Mouse (Mus musculus) erythroblast, adult 5-6 weeks (primary cell): ENCODE measurements around the gene Ovol2. TPM values are rescaled to one million over a fixed set of nuclear protein-coding genes. Genes with fewer than 3 reads are reported as not detected.
"Not testable (repeated sequence)": the region's sequence is repeated elsewhere in the genome, so short reads cannot be mapped to it uniquely, and the experiment has no call there.

ENCODE experiments used
- ATAC-seq: replicated peaks from 2 replicates; pipeline ENCODE4 v1.8.0; 2016; ENCODE audit warnings: moderate number of reproducible peaks, mild to moderate bottlenecking, moderate TSS enrichment, inconsistent platforms; ENCODE audit not compliant: poor library complexity, low FRiP score, severe bottlenecking
- total RNA-seq, 2 experiments: library from RNA; stranded (forward) in 1 of 2; stranded (reverse) in 1 of 2; fragments of 150-400 nt in 1 of 2; fragments of 200-764, 138-1000 nt in 1 of 2; gene quantifications; 2 replicates each; pipeline versions ENCODE4 v1.2.3 to v1.2.4; 2015 to 2017; ENCODE audit warnings: low replicate concordance in 2 of 2

The Ovol2 gene
- total RNA-seq (2015; ENCODE audit: low replicate concordance), result not detected in 2 replicates
- total RNA-seq (2017; ENCODE audit: low replicate concordance), result not detected in 2 replicates

DNA sequence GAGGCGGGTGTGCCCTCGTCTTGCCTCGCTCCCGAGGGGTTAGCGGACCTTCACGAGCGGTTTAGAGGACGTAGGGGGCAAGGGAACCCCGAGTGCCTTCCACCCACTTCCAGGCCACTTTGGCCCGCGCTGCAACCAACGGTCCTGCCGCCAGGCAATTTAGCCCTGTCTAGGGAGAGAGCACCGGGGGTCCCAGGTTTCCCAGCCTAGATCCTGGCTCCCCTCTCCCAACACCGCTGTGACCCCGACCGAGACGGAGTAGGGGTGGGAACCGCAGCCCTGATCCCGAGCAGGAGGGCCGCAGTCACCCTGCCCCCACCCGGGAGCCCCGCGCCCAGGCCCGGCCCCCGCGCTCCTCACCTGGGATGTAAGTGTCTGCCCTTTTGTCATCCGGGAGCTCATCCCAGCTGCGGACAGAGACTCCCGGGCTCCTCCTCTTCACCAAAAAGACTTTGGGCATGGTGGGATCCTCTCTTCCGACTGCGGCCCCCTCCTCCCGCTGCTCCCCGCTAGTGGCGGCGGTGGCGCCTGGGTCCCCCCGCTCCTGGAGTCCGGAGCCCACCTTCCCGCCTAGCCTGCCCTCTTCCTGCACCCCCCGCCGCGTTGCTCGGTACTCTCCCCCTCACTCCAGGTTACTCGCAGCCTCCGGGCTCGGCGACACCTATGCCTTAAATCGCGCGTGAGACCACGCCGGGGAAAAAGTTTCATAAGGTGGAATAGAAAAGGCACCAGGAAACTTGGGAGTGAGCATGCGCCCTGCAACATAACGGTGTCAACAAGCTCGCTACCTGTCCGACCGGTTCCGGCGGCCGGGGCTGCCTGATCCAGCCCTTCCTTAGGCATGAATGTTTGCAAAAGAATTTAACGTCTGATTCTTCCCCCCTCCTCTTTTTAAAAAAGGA is at the start of gene Ovol2:
Gene Ovol2 (minus strand): TSS at position 746 of the 902 bp plus-strand sequence.
- ATAC-seq, result no peak

DNA sequence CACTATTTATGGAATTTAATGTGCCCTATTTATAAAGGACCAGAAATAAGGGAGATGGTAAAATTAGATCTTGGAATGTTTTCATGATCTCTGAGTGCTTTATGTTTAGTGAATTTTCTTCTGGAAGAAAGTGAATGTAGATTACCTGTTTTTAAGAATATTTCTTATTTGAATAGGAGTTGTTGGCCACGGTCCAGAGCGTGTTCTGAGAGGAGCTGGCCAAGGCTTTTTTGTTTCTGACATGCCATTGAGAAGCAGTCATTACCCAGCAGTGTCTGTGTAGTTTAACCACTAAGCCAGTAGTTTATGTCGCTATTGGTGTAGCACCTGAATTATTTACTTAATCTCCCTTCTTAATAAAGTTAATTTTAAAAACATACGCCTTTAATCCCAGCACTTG is 49.8 kb upstream of the Ovol2 start:
- ATAC-seq, result no peak

DNA sequence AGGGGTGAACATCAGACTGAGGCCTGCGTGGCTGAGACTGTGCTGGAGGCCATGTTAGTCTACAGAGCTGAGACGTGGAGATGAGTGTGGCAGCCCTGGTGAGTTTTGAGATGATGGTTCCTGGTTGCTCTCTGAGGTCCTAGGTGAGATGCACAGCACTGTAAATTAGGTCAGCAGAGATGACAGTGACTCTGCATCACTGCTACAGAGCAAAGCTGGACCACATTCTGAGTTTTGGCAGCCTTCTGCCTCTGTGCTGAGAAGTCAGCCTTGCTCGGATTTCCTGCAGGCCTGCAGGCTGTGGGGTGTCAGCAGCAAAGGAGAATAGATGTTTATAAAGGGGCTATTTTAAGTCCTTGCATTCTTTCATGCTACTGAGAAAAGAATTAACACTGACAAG is 49.3 kb upstream of the Ovol2 start:
- ATAC-seq, result no peak

DNA sequence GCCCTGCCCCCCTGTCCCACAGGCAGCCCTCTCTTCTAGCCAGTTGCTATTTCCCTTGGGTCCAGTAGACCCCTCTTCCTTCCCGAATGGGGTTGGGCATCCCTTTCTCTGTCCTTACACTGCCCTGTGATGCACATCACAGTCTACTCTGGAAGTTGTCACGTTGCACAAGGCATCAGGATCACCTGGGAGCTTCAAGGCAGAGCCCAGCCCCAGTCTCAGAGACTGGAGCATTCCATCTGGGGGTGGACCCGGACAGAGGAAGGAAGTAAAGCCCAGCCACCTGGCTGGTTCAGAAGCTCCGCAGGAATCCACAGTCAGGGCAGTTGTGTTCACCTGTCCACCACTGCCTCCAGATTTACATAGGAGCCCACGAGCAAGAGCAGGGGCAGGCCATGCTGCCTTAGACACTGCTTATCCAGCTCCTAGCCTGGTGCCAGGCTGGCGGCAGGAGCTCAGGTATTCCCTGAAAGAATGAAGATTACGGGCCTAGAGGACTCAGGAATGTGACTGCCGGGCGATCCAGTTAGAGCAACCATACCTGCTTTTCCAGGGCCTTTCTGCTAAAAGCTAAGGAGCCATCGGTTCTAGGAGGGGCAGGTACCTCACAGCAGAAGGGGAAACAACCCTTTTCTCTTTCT is 43.2 kb upstream of the Ovol2 start:
- no peak for ATAC-seq

DNA sequence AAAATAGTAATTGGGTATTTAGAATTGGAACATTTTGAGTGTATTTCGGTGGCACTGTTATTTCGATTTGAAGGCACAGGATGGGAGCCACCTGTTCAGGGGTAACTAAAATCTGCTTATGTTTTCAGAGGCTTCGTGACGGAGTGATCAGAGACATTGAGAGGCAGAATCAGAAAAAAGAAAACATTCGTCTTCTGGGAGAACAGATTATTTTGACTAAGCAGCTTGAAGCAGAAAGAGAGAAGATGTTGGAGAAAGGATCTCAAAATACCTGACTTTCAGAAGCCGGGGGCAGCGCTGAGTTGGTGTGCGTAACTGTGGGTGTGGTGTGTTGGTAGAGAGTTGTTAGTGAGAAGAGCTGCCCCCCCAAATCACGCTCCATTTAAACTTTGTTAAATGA is 41.1 kb upstream of the Ovol2 start:
- ATAC-seq, result no peak

DNA sequence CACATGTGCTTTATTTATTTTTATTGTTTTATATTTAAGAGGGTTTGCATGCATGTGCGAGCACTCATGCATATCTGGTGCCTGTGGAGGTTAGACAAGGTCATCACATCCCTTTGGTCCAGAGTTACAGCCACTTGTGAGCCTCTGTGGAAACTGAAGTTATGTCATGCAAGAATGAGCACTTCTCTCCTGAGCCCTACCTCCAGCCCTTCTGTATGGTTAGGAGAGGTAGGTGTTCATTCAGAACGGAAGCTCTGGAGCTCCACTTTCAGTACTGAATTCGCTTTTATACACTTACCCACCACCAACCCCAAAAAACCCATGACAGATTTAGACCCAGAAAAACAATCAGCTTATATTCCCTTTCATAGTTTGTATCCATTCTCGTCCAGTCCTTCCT is 39.6 kb upstream of the Ovol2 start:
- ATAC-seq, result no peak

DNA sequence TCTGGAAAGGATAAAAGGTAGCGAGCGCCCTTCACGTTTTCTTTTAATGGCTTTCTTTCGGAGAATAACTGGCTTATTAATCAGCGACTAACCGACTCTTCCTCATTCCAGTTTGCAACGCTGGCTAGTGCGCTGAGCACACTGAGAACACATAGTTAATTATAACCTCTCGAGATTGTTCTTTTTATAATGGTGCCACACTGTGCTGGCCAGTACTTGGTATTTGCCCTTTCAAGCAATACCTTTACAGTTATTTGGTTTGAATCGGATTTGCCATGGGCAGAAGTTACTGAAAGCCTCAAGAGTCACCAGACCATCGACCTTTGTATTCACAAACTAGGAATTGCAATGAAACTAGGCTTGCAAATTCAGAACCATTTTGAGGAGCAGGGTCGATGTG is 37.6 kb upstream of the Ovol2 start:
- ATAC-seq, result peak; percentile 32; the same call in 1 of the 2 replicates

DNA sequence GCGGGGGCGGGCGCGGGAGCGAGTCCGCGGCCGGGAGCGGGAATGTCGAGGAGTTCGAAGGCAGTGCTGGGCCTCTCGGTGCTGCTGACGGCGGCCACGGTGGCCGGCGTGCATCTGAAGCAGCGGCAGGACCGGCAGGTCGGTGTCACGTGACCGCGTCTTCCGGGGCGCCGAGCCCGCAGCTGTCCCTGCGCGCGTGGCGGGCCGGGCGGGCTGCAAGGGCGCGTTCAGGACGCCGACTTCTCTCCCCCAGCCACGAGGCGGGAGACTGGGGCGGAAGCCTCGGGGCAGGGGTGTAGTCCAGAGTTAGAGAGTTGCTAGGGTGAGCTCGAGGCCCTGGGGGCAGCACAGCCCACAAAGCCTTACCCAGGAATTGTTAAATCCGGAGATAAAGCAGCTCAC is 37.1 kb upstream of the Ovol2 start:
- ATAC-seq, result peak; percentile 82

DNA sequence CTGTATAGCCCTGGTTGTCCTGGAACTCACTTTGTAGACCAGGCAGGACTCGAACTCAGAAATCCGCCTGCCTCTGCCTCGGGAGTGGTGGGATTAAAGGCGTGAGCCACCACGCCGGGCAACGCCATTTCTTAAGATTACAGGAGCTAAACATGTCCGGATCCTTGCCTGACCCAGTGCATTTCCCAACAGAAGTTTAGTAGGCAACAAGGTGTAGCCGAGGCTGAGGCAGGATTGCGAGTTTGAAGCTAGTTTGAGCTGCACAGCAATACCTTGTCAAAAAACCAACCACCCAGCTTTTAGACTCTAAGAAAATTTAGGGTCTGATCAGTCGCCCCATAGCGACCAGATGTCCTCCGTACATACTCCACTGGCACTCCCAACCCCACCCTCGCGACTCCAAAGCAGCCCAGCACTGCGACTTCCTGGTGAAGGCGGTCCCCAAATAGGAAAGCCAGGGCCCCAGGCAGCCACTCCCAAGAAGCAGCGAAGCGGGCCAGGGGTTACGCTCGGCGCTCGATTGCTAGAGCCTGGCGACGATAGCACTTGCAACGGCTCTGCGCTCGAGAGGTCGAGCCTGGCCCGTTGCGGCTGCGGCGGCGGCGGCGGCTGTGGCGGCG is 36.6 kb upstream of the Ovol2 start, which contains the start of the genes Kat14 and Pet117:
Gene Kat14 (plus strand): TSS at position 584 of the 620 bp plus-strand sequence.
Gene Pet117 (plus strand): TSS at position 597 of the 620 bp plus-strand sequence.
- peak; percentile 98 for ATAC-seq

DNA sequence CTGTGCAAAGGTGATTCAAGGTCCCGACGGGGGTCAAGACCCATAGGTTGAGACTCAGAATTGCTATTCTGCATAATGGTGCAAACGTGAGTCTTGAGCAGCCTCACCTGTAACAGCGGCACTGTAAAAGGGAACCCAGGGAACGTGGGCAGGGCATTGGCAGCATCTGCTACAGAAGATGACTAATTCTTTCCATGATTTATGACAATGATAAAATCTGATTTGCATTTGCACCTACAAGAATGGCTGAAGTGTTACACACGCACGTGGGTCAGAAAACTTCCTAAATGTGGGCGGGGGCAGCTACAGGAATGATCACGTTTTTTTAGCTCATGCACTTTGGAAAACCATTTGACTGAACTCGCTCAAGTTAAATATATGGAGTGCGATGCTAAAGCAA is 20.9 kb upstream of the Ovol2 start:
- ATAC-seq, result no peak

DNA sequence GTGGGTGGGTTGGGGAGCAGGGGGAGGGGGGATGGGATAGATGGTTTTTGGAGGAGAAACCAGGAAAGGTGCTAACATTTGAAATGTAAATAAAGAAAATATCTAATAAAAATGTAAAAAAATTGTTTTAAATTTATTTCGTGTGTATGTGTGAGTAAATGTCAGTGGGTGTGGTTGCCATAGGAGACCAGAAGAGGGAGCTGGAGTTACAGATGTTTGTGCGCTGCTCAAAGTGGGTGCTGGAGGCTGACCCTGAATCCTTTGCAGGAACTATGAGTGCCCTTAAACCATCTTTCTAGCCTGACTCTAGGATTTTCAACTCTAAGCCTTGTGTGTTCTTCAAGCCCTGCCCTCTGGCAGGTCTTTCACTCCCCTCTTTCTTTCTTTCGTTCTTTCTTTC is 16.6 kb upstream of the Ovol2 start:
- no peak for ATAC-seq

DNA sequence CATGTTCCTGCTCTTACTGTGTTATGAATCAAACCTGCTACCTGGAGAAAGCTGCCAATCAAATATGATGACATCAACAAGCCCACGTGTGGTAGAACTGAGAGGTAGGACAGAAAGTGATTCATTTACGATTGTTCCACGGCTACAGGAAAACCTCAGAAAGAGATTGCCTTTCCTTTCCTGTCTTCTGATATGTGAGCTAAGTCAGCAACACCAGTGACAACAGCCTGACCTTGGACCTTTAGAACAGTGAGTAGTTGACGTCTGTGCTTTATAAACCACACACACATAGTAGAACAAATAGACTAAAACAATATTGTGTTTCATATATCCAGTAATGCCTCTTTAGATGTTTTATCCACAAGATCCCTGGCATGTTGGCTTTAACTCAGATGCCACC is 11.2 kb upstream of the Ovol2 start:
- no peak for ATAC-seq

DNA sequence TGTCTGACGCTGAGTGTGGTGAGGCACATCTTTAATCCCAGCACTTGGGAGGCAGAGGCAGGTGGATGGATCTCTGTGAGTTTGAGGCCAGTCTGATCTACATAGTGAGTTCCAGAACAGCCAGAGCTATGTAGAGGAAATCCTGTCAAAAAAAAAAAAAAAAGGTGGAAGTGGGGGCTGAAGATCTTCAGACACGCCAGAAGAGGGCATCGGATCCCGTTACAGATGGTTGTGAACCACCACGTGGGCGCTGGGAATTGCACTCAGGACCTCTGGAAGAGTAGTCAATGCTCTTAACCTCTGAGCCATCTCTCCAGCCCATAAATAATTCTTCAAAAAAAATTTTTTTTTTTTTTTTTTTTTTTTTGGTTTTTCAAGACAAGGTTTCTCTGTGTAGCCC is 6.2 kb upstream of the Ovol2 start:
- ATAC-seq, result not testable (repeated sequence)

DNA sequence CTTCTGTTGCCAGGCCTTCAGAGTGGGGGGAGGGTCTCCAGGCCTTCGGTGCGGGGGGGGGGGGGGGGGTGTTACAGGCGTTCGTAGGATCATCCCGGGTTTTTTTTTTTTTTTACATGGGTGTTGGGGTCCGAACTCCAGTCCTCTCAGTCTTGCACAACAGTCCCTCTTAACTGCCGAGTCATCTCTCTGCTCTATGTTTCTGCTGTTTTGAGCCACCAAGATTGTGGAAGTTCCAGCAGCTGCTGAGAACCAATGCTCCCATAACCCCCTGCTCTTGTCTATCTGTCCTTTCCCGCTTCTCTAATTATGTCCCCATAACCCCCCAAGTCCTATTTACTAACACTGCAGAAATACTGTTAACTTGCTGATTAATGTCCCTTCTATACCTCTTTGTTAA is 5.8 kb upstream of the Ovol2 start:
- no peak for ATAC-seq

DNA sequence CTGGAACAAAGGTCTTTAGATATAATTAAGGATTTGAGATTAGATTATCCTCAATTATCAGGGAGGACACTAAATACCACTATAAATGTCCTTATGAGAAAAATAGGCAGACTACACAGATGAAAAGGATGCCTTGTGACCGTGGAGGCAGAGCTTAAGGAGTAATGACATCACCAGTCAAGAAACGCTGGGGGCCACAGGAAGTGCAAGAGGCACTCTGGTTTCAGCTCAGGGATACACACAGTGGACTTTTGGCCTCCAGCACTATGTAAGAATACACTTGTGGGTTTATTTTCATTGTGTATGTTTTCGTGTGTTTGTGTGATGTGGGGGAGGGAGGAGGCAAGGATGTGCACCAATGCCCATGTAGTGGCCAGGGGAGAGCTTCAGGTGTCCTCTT is 5.3 kb upstream of the Ovol2 start:
- ATAC-seq, result no peak

DNA sequence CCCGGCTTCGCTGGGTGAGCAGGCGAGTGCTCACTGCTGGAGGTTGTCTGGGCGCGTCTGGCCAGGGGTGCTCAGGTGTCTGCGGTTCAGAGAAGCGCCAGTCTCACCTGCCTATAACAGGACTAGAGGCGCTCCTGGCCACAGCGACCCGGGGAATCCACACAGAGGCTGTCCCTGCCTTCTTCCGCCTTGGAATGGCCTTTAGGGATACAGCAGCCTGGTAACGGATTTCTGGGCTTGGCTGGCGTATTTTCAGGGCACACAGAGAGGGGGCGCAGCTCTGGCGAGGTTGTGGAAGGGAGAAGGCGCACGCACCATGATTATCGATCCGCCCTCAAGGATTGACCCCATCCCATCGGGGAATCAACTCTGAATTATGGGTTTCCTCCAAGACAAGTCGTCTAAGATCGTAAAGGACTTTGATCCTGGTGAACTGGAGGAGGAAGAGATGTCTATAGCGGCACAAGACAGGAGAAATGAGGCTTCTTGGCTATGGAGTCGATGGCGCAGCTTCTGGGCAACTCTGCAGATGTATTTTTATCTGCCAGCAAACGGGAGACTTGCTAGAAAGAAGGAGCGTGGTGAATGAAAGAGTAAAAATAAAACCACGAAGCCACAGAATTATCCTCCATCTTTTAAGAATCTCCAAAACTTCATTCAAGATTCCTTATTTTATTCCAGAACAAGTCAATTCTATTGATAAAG is 1.3 kb upstream of the Ovol2 start:
- no peak for ATAC-seq

DNA sequence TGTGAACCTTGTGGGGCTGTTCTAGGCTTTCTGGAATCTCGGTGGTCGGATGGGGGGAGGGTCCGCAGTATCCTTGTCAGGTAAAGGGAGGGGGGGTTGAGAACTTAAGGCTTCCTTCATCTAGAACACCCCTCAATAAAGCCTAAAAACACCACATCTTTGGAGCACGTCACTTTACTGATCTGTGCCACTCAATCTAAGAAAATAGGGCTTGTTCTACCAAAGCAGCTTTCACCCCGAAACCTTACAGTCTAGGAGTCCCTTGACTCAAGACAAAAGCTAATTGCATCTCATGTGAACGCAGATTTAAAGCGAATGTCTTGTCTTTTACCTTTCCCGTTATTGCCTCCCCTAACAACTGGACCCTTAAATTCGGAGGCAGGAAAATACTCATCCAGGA is 540 bp upstream of the Ovol2 start:
- no peak for ATAC-seq

DNA sequence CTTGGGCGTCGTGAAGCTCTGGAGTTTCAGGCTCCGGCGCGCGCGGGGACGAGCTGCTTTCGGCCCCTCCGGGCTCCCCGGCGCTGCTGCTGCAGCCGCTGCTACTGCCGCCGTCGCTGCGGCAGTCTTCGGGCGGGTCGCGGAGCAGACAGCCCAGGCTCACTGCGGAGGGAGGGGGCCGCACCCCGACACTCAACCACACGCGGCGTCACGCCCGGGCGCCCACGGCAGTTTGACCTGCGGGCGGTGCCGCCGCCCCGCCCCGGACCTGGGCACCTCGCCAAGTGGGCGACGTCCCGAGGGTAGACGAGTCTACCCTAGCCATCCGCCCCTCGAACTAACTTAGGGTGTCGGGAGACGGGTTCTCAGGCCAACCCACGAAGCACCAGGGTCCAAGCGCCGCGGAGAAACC is 980 bp downstream of the Ovol2 start:
- ATAC-seq, result no peak

DNA sequence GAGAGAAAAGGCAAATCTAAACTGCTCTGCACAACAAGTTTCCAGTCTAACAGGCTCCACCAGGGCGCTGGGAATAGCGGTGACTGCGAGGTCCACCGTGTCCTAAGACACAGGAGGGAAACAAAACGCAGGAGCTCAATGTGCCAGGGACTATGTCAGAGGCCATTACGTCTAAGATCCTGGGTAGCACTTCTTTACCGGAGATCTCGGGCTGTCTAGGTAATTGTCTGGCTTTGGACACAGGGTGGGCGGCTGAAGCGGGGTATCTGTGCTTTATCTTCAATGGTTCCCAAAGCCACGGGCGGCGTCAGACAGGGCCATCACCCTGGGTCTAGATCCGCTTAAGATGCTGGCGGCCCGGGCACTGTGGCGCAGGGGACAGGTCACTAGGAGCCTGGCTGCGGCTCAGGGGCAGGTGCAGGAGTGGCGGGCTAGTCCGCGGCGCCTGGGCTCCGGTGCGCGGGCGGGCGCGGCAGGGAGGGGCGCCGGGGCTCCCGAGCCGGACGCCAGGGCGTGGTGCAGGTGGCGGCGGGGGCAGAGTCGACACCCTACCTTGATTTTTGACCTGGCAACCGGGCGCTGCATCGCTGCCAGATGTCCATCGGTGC is 1.5 kb downstream of the Ovol2 start:
- no peak for ATAC-seq

DNA sequence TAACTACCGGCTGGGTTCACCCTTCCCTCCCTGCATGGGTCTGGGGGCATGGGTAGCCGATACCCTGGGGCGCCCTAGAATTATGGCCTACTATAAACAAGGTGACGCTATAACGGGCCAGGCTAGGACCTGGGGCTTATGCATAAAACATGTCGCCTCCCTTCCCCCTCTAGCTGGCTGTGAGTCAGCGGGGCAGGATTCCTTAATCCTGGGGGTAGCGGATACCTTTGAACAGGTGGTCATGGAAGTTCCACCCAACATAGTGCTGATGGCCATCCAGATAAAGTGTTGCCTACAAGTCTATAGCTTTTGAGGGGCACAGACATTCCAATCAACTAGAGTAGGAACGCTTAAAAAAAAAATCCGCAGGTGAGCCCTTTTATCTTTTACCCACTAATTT is 2.0 kb downstream of the Ovol2 start:
- no peak for ATAC-seq
